Mouse (Mus musculus): ENCODE measurements at regions not wholly inside any gene's neighbourhood (a gene's known extent, or its start where the extent isn't known, plus 50 kb on each side); places are given as distances from the start of the nearest gene placed in this dataset.

DNA sequence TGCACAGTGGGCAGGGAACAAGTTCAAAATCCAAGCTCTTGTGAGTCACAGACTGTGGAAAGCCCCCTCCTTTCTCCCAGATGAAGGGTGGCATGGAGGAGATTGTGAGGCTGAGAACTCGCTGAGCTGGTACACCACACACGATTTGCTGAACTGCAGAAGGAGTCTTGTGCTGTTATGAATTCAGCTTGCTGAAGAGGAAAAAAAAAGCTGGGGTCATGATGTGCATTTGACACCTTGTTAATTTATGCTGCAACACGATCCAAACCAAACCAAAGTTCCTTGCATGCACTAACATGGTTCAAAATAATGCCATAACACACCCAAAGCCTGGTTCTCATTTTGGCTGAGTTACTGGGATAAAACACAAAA lies 485.9 kb downstream of the Hdgfl1 start:
- Histone ChIP-seq H3K27ac (ENCODE audit: insufficient read depth, low read depth, low read length, poor library complexity, severe bottlenecking) (no peak overlapping the region), H3K4me1 (ENCODE audit: control insufficient read depth in 2 of 2, insufficient read depth in 2 of 2, low read length in 2 of 2, poor library complexity in 1 of 2) (no peaks in the 10 kb centered on the region), H3K36me3 (ENCODE audit: control insufficient read depth, insufficient read depth, low read length, poor library complexity, severe bottlenecking) (no peaks in the 10 kb centered on the region), H3K9ac (ENCODE audit: insufficient read depth, low read depth, low read length, poor library complexity, severe bottlenecking) (no peak overlapping the region), H3K9me3 (ENCODE audit: control insufficient read depth, insufficient read depth, low read depth, low read length) (no peaks in the 10 kb centered on the region), H3K4me3 (ENCODE audit: insufficient read depth in 1 of 2, low read depth in 1 of 2, low read length in 2 of 2, poor library complexity in 1 of 2, severe bottlenecking in 1 of 2) (no peak overlapping the region)
- in situ Hi-C loops (cut with MboI; ENCODE audit: low sequenced_read_pairs in 2 of 2, unreplicated experiment in 2 of 2) = no loop called here
- TF ChIP-seq MAFK (IDR thresholded peaks at IDR 0.05; ENCODE audit: insufficient read depth, low read depth, low read length) (no peak), ZC3H11A (IDR thresholded peaks at IDR 0.05; ENCODE audit: borderline replicate concordance, low read depth, low read length) (no peak), HCFC1 (IDR thresholded peaks at IDR 0.05; ENCODE audit: borderline replicate concordance, insufficient read depth, low read length) (no peak), ZNF384 (IDR thresholded peaks at IDR 0.05; ENCODE audit: low read depth, low read length) (no peak), CHD2 (IDR thresholded peaks at IDR 0.05; ENCODE audit: low read depth, low read length) (no peak)
- DNase-seq (ENCODE audit: low read depth, low spot score) = no peak

DNA sequence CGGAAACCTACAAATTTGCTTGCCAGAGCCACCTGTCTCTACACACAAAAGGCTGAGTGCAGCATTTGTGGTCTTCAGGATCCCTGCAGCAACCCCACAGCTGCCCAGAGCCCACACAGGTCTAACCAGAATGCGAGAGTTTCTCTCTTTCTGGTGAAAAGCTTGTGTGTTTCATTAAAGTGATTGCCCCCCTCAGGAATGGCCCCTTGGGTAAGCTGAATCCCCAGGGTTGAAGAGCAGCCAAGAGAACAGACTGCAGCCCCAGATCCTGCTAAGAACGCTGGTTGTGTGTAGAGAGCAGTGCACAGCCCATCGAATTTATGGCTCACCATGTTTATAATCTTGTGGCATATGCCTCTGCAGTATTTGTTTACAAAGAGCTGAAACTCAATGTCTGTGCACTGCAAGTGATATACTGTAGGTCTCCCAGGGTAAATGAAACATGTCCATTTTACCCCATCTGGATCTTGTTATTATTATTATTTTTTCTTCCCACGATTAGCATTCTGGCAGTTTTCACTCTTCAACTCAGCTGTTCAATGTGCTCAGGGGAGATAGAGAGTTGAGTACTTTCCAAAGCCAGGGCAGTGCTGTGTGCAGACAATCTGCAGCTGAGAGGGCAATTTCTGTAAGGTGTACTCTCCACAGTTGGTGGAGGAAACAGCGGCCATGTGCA lies 486.4 kb downstream of the Hdgfl1 start:
- no peak for TF ChIP-seq CHD2 (IDR thresholded peaks at IDR 0.05; ENCODE audit: low read depth, low read length)
- TF ChIP-seq MAFK (IDR thresholded peaks at IDR 0.05; ENCODE audit: insufficient read depth, low read depth, low read length) = no peak
- no peak for TF ChIP-seq HCFC1 (IDR thresholded peaks at IDR 0.05; ENCODE audit: borderline replicate concordance, insufficient read depth, low read length)
- no peak for TF ChIP-seq ZC3H11A (IDR thresholded peaks at IDR 0.05; ENCODE audit: borderline replicate concordance, low read depth, low read length)
- TF ChIP-seq ZNF384 (IDR thresholded peaks at IDR 0.05; ENCODE audit: low read depth, low read length) = no peak
- no peaks in the 10 kb centered on the region for H3K9me3 ChIP-seq (ENCODE audit: control insufficient read depth, insufficient read depth, low read depth, low read length)
- DNase-seq (ENCODE audit: low read depth, low spot score) = no peak
- no peaks in the 10 kb centered on the region for H3K36me3 ChIP-seq (ENCODE audit: control insufficient read depth, insufficient read depth, low read length, poor library complexity, severe bottlenecking)
- H3K27ac ChIP-seq (ENCODE audit: insufficient read depth, low read depth, low read length, poor library complexity, severe bottlenecking) = no peak overlapping the region
- H3K9ac ChIP-seq (ENCODE audit: insufficient read depth, low read depth, low read length, poor library complexity, severe bottlenecking) = no peak overlapping the region
- in situ Hi-C loops (cut with MboI; ENCODE audit: low sequenced_read_pairs in 2 of 2, unreplicated experiment in 2 of 2) = no loop called here
- H3K4me3 ChIP-seq (ENCODE audit: insufficient read depth in 1 of 2, low read depth in 1 of 2, low read length in 2 of 2, poor library complexity in 1 of 2, severe bottlenecking in 1 of 2) = no peak overlapping the region
- H3K4me1 ChIP-seq (ENCODE audit: control insufficient read depth in 2 of 2, insufficient read depth in 2 of 2, low read length in 2 of 2, poor library complexity in 1 of 2) = no peaks in the 10 kb centered on the region

- in situ Hi-C loops (cut with MboI; ENCODE audit: low sequenced_read_pairs in 2 of 2, unreplicated experiment in 2 of 2) = no loop called here
- Histone ChIP-seq H3K36me3 (ENCODE audit: control insufficient read depth, insufficient read depth, low read length, poor library complexity, severe bottlenecking) (no peaks in the 10 kb centered on the region), H3K9ac (ENCODE audit: insufficient read depth, low read depth, low read length, poor library complexity, severe bottlenecking) (no peak overlapping the region), H3K27ac (ENCODE audit: insufficient read depth, low read depth, low read length, poor library complexity, severe bottlenecking) (no peak overlapping the region), H3K4me3 (ENCODE audit: insufficient read depth in 1 of 2, low read depth in 1 of 2, low read length in 2 of 2, poor library complexity in 1 of 2, severe bottlenecking in 1 of 2) (no peak overlapping the region), H3K4me1 (ENCODE audit: control insufficient read depth in 2 of 2, insufficient read depth in 2 of 2, low read length in 2 of 2, poor library complexity in 1 of 2) (no peaks in the 10 kb centered on the region), H3K9me3 (ENCODE audit: control insufficient read depth, insufficient read depth, low read depth, low read length) (no peaks in the 10 kb centered on the region)
- DNase-seq (ENCODE audit: low read depth, low spot score) = no peak
- no peak for TF ChIP-seq ZC3H11A (IDR thresholded peaks at IDR 0.05; ENCODE audit: borderline replicate concordance, low read depth, low read length)
- TF ChIP-seq HCFC1 (IDR thresholded peaks at IDR 0.05; ENCODE audit: borderline replicate concordance, insufficient read depth, low read length) = no peak
- no peak for TF ChIP-seq ZNF384 (IDR thresholded peaks at IDR 0.05; ENCODE audit: low read depth, low read length)
- TF ChIP-seq MAFK (IDR thresholded peaks at IDR 0.05; ENCODE audit: insufficient read depth, low read depth, low read length) = no peak
- TF ChIP-seq CHD2 (IDR thresholded peaks at IDR 0.05; ENCODE audit: low read depth, low read length) = no peak
Observed at GRCm38 (mm10) chr13:26282291-26282690, 487.7 kb downstream of the Hdgfl1 start.

DNA sequence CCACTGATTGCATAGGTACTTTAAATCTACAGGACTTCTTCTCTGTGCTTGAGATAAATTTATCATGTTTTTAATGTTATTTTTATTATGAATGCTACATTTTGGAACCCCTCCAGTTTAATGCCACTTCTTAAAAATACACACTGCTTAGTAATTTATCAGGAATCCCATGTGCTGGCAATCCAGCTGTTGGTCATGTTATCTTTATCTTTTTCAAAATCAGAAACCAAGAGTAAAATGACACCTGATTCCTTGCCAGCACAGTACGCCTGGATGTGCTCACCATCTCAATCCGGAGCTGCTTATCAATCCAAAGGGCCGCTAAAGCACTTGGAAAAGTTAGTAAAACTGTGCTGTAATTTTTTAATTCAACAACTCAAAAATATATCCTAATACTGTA lies 497.1 kb downstream of the Hdgfl1 start:
- TF ChIP-seq ZNF384 (IDR thresholded peaks at IDR 0.05; ENCODE audit: low read depth, low read length) (no peak), HCFC1 (IDR thresholded peaks at IDR 0.05; ENCODE audit: borderline replicate concordance, insufficient read depth, low read length) (no peak), MAFK (IDR thresholded peaks at IDR 0.05; ENCODE audit: insufficient read depth, low read depth, low read length) (no peak), CHD2 (IDR thresholded peaks at IDR 0.05; ENCODE audit: low read depth, low read length) (no peak), ZC3H11A (IDR thresholded peaks at IDR 0.05; ENCODE audit: borderline replicate concordance, low read depth, low read length) (no peak)
- in situ Hi-C loops (cut with MboI; ENCODE audit: low sequenced_read_pairs in 2 of 2, unreplicated experiment in 2 of 2) = no loop called here
- H3K27ac ChIP-seq (ENCODE audit: insufficient read depth, low read depth, low read length, poor library complexity, severe bottlenecking) = no peak overlapping the region
- H3K9ac ChIP-seq (ENCODE audit: insufficient read depth, low read depth, low read length, poor library complexity, severe bottlenecking) = no peak overlapping the region
- no peaks in the 10 kb centered on the region for H3K36me3 ChIP-seq (ENCODE audit: control insufficient read depth, insufficient read depth, low read length, poor library complexity, severe bottlenecking)
- H3K9me3 ChIP-seq (ENCODE audit: control insufficient read depth, insufficient read depth, low read depth, low read length) = no peaks in the 10 kb centered on the region
- no peaks in the 10 kb centered on the region for H3K4me1 ChIP-seq (ENCODE audit: control insufficient read depth in 2 of 2, insufficient read depth in 2 of 2, low read length in 2 of 2, poor library complexity in 1 of 2)
- no peak overlapping the region for H3K4me3 ChIP-seq (ENCODE audit: insufficient read depth in 1 of 2, low read depth in 1 of 2, low read length in 2 of 2, poor library complexity in 1 of 2, severe bottlenecking in 1 of 2)
- DNase-seq (ENCODE audit: low read depth, low spot score) = no peak
